Comparison of ENCODE assay signal across 10 mouse cellular contexts in the genomic region with DNA sequence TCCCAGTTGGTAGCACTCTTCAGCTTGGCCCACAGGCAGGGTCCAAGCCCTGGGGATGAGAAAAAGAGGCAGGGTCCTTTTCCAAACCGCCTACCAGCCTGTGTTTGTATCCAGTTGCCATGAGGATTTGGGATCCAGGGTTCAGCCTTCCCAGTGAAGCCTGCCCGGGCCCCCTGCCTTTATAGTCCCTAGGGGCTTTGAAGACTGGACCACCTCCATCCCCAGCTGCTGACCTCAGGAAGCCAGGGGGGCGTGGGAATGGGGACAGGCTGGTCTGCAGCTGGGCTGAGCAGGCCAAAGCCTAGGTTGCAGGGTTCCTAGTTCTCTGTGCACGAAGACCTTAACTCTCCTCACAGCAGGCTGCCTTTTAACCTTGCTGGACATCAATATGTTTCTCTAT. TPM values are rescaled to one million over a fixed set of nuclear protein-coding genes. Genes with fewer than 3 reads are reported as not detected.
DNase-seq lines count a peak whose midpoint lies in the region; ATAC-seq lines count a peak whose summit lies in the region.
"Had no signal": no experiment of that assay in that cellular context is flagged by ENCODE, and none has a peak within 500 bp of the region (broad histone marks: within the 10 kb centered on the region; RNA-seq: fewer than 3 reads in every experiment).

No protein-coding gene starts in this region.

- H3K4me2 ChIP-seq in kidney, embryonic 16.5 days (replicated peaks; ENCODE audit: low read depth, low read length), result no peak overlapping the region
- H3K4me2 ChIP-seq in stomach, embryonic 16.5 days (ENCODE audit: low read depth, low read length), result no peak overlapping the region

- no peak overlapping the region for H3K4me3 ChIP-seq in kidney, embryonic 16.5 days (ENCODE audit: low read length)
- H3K4me3 ChIP-seq in stomach, embryonic 16.5 days (replicated peaks; ENCODE audit: low read length), result no peak overlapping the region

- no peak overlapping the region for H3K9ac ChIP-seq in kidney, embryonic 16.5 days (replicated peaks; ENCODE audit: low read length)
- H3K9ac ChIP-seq in stomach, embryonic 16.5 days (ENCODE audit: low read length), result no peak overlapping the region; the same call in 1 of the 2 replicates

- no peak overlapping the region for H3K27ac ChIP-seq in kidney, embryonic 16.5 days (ENCODE audit: low read length)
- 0 out of 2 replicates have a peak overlapping the region, but pooled peaks have one; percentile 48 for H3K27ac ChIP-seq in stomach, embryonic 16.5 days (ENCODE audit: low read length)

- peak; percentile 65 for DNase-seq in kidney, postnatal 10 days
- peak; percentile 54 for DNase-seq in retina, postnatal 1 day
- no peak for DNase-seq in retina, embryonic 14.5 days (ENCODE audit: low spot score)
- DNase-seq in heart, adult 9 months (ENCODE audit: low spot score in 2 of 2), result peak; percentile 81
- DNase-seq in spleen, adult 12 weeks (ENCODE audit: low spot score), result no peak
- DNase-seq in cerebellum, adult 18-20 months, result no peak
- DNase-seq: cerebellum, adult 9-11 months; right cerebral cortex, postnatal 14 days had no signal

- peaks cover 2% of the 10 kb centered on the region for H3K36me3 ChIP-seq in kidney, embryonic 16.5 days (ENCODE audit: insufficient read depth, low read length)
- H3K36me3 ChIP-seq in stomach, embryonic 16.5 days (ENCODE audit: control insufficient read depth, insufficient read depth, low read length), result no peaks in the 10 kb centered on the region

- H3K9me3 ChIP-seq in kidney, embryonic 16.5 days (ENCODE audit: low read length), result no peaks in the 10 kb centered on the region
- H3K9me3 ChIP-seq in stomach, embryonic 16.5 days (replicated peaks; ENCODE audit: control insufficient read depth, low read length), result no peaks in the 10 kb centered on the region

- H3K27me3 ChIP-seq in kidney, embryonic 16.5 days (ENCODE audit: insufficient read depth, low read length), result no peaks in the 10 kb centered on the region
- H3K27me3 ChIP-seq in stomach, embryonic 16.5 days (ENCODE audit: control insufficient read depth, insufficient read depth, low read length), result no peaks in the 10 kb centered on the region

- ATAC-seq in kidney, embryonic 16.5 days (ENCODE audit: low FRiP score, low TSS enrichment), result no peak
- ATAC-seq in stomach, embryonic 16.5 days (ENCODE audit: insufficient read depth, low FRiP score), result no peak

- H3K4me1 ChIP-seq in kidney, embryonic 16.5 days (ENCODE audit: insufficient read depth, low read length), result peaks cover 41% of the 10 kb centered on the region
- H3K4me1 ChIP-seq in stomach, embryonic 16.5 days (ENCODE audit: control insufficient read depth, insufficient read depth, low read length), result peaks cover 27% of the 10 kb centered on the region

- 46% methylated on average over 4 of the region's 4 CpGs for WGBS in kidney, embryonic 16.5 days
- 56% methylated on average over 4 of the region's 4 CpGs for WGBS in stomach, embryonic 16.5 days

RNA-seq across cellular contexts. Expression of a gene that starts 3.9 kb away (rescaled TPM):
- polyA plus RNA-seq in kidney, embryonic 16.5 days (2015; fragmentation: Nextera tagmentation; extraction: Ambion mirVana), result 22.2 and 24.8 TPM in 2 replicates
- polyA plus RNA-seq in stomach, embryonic 16.5 days (2015; fragmentation: Nextera tagmentation; extraction: Ambion mirVana), result 70.3 and 79.3 TPM in 2 replicates

RNA-seq across cellular contexts. Expression of a gene that starts 21.4 kb away (rescaled TPM):
- 49.6 and 51.1 TPM in 2 replicates for polyA plus RNA-seq in kidney, embryonic 16.5 days (2015; fragmentation: Nextera tagmentation; extraction: Ambion mirVana)
- 33.8 and 34.6 TPM in 2 replicates for polyA plus RNA-seq in stomach, embryonic 16.5 days (2015; fragmentation: Nextera tagmentation; extraction: Ambion mirVana)

RNA-seq across cellular contexts. Expression of a gene that starts 43.3 kb away (rescaled TPM):
- polyA plus RNA-seq in kidney, embryonic 16.5 days (2015; fragmentation: Nextera tagmentation; extraction: Ambion mirVana), result 39.3 and 39.9 TPM in 2 replicates
- polyA plus RNA-seq in stomach, embryonic 16.5 days (2015; fragmentation: Nextera tagmentation; extraction: Ambion mirVana), result 2.5 and 2.8 TPM in 2 replicates

Comparison
In these comparisons a context has a peak if more than half of its experiments do, and no peak if none do; other contexts are left out.
1. DNase-seq: peak in kidney, postnatal 10 days (single experiment), retina, postnatal 1 day (single experiment) and heart, adult 9 months (2 of 2); none in retina, embryonic 14.5 days (single experiment), spleen, adult 12 weeks (single experiment) and cerebellum, adult 18-20 months (0 of 2).
2. RNA of a gene that starts 43.3 kb away (polyA plus RNA-seq): 39.3 to 39.9 TPM in kidney, embryonic 16.5 days; 2.5 to 2.8 TPM in stomach, embryonic 16.5 days; every median in the first group is over 10 times any median in the second.